Comparison of ENCODE assay signal across 8 mouse cellular contexts in the genomic region with DNA sequence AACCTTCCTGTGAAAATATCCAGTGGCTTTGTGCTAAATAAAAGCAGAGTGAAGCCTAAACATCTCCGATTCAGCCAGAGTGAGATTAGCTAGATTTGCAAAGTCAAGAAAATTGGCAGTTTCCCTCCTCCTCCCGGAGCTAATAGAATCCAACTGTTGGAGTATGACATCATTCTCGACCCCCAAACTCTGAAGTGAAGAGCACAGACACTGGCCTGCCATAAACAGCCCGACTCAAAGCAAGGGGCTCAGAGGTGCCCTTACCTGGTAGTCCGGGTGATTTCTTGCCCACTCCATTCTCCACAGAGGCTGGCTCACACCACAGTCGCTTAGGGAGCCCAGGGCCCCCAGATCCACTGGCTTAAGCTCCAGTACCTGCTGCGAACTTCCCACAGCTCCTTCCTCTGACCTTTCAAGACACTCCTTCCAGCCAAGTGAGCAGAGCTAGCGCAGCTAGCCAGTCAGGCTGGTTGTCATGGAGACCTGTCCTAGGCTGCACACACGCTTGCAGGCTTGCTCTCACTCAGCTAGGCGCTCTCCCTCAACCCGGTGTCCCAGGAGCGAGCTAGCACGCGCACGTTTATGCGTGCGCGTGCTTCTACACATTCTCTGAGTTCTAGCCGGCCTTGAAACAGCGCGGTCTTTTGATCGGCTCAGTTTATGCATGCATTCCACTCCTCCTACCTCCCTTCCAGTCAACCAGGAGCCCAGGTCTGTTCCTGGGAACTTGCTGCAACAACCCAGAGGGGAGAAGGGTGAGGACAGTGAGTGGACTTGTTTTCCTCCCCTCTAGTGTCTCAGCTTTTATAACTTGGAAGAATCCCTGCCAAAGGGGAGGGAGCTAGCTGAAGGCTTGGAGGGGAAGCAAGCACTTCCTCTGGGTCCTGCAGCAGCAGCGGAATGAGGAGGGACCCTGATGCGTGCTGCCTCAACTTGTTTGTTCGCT.
DNase-seq lines count a peak whose midpoint lies in the region; ATAC-seq and TF ChIP-seq lines count a peak whose summit lies in the region.

No protein-coding gene starts in this region.

- H3K27ac ChIP-seq in layer of hippocampus, adult 2 months, result peak overlapping the region; percentile 90
- peak overlapping the region; percentile 28 for H3K27ac ChIP-seq in olfactory bulb, adult 2 months (ENCODE audit: insufficient read depth, low read depth, low read length)
- peak overlapping the region; percentile 5; the same call in 1 of the 2 replicates for H3K27ac ChIP-seq in thymus, adult 2 months (ENCODE audit: control insufficient read depth, insufficient read depth, low read length)

- DNase-seq in R1 (ENCODE audit: low read depth, low spot score), result peak; percentile 100
- DNase-seq in cerebellum, adult 9-11 months, result peak; percentile 95
- peak; percentile 82 for DNase-seq in heart, postnatal 4 days
- DNase-seq in layer of hippocampus, adult 2 months (ENCODE audit: low spot score in 2 of 2), result peak; percentile 55 to 77
- peak; percentile 83 to 90 for DNase-seq in lung, adult 18-20 months
- DNase-seq in thymus, adult 2 months, result peak; percentile 29

- 3% methylated on average over 25 of the region's 25 CpGs for WGBS in olfactory bulb, adult 2 months
- 13% methylated on average over 25 of the region's 25 CpGs for WGBS in thymus, adult 2 months

- peaks cover 17% of the 10 kb centered on the region for H3K4me1 ChIP-seq in olfactory bulb, adult 2 months (ENCODE audit: control insufficient read depth, insufficient read depth, low read length)
- H3K4me1 ChIP-seq in thymus, adult 2 months (replicated peaks; ENCODE audit: control insufficient read depth, insufficient read depth, low read length), result peaks cover 8% of the 10 kb centered on the region

- TF ChIP-seq CTCF in layer of hippocampus, adult 2 months (conservative IDR thresholded peaks at IDR 0.05), result no peak
- no peak for TF ChIP-seq CTCF in olfactory bulb, adult 2 months (IDR thresholded peaks at IDR 0.05; ENCODE audit: insufficient read depth, low read depth, low read length)
- TF ChIP-seq CTCF in thymus, adult 2 months (IDR thresholded peaks at IDR 0.05; ENCODE audit: borderline replicate concordance, control insufficient read depth, extremely low read depth, insufficient read depth, low read length, poor library complexity), result no peak

- ATAC-seq in frontal cortex, adult (ENCODE audit: low TSS enrichment), result peak; percentile 94

- H3K4me3 ChIP-seq in layer of hippocampus, adult 2 months, result peak overlapping the region; percentile 51
- peak overlapping the region; percentile 43 for H3K4me3 ChIP-seq in olfactory bulb, adult 2 months (ENCODE audit: insufficient read depth, low read depth, low read length)
- H3K4me3 ChIP-seq in thymus, adult 2 months (ENCODE audit: control insufficient read depth, insufficient read depth, low read length), result peak overlapping the region; percentile 16

- TF ChIP-seq POLR2A in olfactory bulb, adult 2 months (IDR thresholded peaks at IDR 0.05; ENCODE audit: insufficient read depth, low read depth, low read length), result peak; percentile 43; the same call in 1 of the 2 replicates
- TF ChIP-seq POLR2A in thymus, adult 2 months (IDR thresholded peaks at IDR 0.05; ENCODE audit: control insufficient read depth, extremely low read depth, insufficient read depth, low read length, poor library complexity), result 0 out of 2 replicates have a peak, but pooled peaks have one; percentile 12

- no peaks in the 10 kb centered on the region for H3K27me3 ChIP-seq in thymus, adult 2 months (ENCODE audit: control insufficient read depth, insufficient read depth, low read length)

- no peaks in the 10 kb centered on the region for H3K36me3 ChIP-seq in thymus, adult 2 months (ENCODE audit: control insufficient read depth, insufficient read depth, low read length)

Comparison
In these comparisons a context has a peak if more than half of its experiments do, and no peak if none do; other contexts are left out.
1. Peak in every context shown above with its lines: DNase-seq, ATAC-seq, H3K4me3 ChIP-seq and H3K27ac ChIP-seq.
2. DNase-seq: peak in every context shown above with its lines; median percentile 100 in R1; 95 in cerebellum, adult 9-11 months; 86 in lung, adult 18-20 months; 82 in heart, postnatal 4 days; 66 in layer of hippocampus, adult 2 months; 29 in thymus, adult 2 months.
3. H3K27ac ChIP-seq: peak in every context shown above with its lines; median percentile 90 in layer of hippocampus, adult 2 months; 28 in olfactory bulb, adult 2 months; 5 in thymus, adult 2 months.